Mouse (Mus musculus): Measurements from ENCODE around the gene Garem2.

Gene Garem2

DNA sequence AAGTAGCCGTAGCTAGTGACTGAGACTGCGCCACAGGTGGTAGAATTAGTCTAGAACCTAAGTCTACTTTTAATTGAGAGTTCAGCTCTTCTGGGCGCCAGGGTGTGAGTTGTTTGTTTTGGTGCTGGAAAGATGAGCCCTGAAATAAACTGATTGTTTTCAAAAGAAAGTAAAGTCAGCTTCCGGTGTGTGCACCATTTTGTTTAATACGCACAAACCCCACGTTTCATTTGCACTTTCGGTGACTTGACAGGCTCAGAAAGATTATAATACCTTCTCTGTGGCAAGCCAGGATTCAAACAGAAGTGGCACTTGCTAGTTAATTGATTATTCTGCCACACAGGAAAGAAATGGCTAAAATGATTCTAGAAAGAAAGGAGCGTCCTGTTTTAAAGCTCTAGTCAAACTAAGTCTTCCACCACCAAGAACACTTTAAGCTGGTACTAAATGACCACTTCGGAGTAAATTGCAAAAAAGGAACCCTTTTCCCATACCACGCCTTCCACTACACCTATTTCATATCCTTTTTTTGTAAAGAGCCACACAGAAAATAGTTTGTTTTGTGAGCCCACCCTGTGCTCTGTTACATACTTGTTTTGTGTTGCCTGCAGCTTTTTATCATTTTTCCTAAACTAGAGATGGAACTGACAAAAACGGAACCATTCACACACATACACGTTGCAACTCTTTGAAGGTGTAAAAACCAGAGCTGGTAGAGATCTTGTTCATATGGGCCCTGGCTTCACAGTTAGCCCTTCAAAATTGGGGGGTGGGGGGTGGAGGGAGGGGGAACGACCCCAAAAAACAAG, 51.1 kb downstream of the Garem2 start:
- ChIA-PET POLR2A (interaction anchor here in 3 of 4 experiments (0.6 to 2.6 kb wide), 30 partner anchors 8 to 960 kb away, joined by 3 to 19 read pairs (median 4); partner anchors contain the start of genes Tyms (in 2 of the 3), Dnajb6 (in 1 of the 3), Garem2 (in 1 of the 3) and Gm5129 (in 1 of the 3)), CTCF (interaction anchor here in 2 of 4 experiments (0.5 to 1.3 kb wide), 2 partner anchors 47 to 51 kb away, joined by 3 to 4 read pairs (median 4); no protein-coding TSS in a partner anchor)

DNA sequence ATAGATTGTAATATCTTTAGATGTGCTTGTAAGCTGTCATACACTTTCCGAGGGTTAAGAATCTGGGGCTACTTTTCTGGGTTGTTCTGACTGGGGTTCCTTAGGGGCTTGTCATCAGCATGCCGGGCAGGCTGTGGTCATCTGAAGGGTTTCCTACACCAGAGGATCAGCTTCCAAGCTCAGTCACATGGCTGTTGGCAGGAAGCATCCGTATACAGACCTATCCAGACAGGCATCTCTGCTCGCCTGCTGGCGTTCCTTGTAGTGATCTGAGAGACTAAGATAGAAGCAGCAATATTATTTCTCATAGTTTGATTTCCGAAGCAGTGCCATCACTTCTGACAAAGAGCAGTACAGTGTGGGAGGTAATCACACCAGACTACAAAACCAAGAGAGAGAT, 54.6 kb downstream of the Garem2 start:
- ChIA-PET CTCF (no interaction called here), POLR2A (interaction anchor here in 2 of 4 experiments (1.1 to 2.3 kb wide), 3 partner anchors 10 to 499 kb away, joined by 3 to 8 read pairs (median 3); no protein-coding TSS in a partner anchor)

DNA sequence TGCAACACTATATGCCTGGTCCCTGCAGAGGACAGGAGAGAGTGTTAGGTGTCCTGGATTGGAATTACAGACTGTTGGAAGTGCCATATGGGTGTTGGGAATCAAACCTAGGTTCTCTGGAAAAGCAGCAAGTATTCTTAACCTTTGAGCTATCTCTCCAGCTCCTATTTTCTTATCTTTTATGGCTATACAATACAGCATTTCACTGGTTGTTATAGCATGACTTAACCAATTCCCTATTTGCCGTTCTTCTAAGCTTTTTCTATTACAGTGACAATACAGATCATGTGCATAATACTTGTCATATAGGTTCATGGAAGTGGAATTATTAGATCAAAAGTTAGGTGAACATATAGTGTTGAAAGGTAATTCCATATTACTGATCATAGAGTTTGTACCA, 56.9 kb downstream of the Garem2 start:
- ChIA-PET POLR2A (no interaction called here), CTCF (no interaction called here)

DNA sequence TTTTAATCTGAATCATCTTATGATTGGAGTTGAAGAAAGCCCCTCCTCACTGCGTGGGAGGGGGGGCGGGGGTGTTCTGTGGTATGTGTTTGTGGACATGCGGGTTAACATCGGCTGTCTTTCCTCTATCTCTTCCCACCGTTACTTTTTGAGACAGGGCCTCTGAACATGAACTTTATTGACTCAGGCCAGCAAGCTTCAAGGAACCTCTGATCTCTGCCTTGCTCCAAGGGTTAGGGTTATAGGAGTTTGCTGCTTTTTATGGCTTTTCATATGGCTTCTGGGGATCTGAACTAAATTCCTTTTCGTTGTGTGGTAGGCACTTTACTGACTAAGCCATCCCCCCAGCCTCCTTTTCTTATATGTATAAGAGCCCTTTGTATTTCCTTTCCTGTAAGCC, 57.4 kb downstream of the Garem2 start:
- ChIA-PET CTCF (no interaction called here), POLR2A (interaction anchor here in 1 of 4 experiments (1.0 to 1.5 kb wide), 2 partner anchors 10 to 36 kb away, joined by 3 read pairs; no protein-coding TSS in a partner anchor)

DNA sequence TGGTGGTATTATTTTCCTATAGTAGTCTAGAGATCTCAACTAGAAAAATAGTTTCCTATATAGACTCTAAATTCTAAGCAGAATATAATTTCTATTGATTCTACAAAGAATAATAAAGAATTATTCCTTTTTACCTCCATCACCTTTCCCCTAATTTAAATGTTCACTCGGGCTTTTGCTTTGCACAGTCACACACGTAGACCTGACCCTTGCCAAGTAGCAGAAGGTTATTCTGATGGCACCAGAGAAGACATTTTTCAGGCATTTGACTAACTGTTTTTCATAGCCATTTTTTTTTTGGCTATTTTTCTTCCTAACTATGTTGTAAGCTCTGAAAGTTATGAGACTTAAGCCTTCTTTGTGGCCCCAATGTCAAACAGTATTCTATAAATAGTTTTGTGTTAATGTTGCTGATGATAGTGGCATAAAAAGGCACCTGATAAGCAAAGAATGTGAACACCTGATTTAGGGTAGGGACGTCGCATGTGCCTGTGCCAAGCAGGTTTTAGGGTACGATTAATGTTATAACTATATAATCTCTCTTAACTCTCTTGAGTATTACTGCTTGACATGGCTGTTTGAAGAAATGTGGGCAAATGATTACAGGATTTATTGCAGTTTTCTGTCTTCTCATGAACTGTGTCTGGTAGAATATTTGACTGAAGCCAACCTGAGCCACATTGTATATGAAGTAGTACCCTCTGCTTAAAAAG, 60.4 kb downstream of the Garem2 start:
- POLR2A ChIA-PET = interaction anchor here in 2 of 4 experiments (1.2 to 2.1 kb wide), 4 partner anchors 8 to 51 kb away, joined by 4 to 8 read pairs (median 6); partner anchors contain the start of genes Hadha (in 2 of the 2) and Hadhb (in 2 of the 2)
- CTCF ChIA-PET = interaction anchor here in 1 of 4 experiments (0.6 kb wide), 1 partner anchor 462 kb away, joined by 4 read pairs; no protein-coding TSS in a partner anchor

Data from embryonic stem cell, embryonic (primary cell).